Mouse (Mus musculus) embryo, embryonic 11.5 days (tissue): ENCODE data around the gene 1700069L16Rik.

ENCODE experiments used
- DNase-seq: peaks from one replicate; pipeline ENCODE4 v3.0.0-alpha.2; 2012; ENCODE audit warnings: low read depth, low spot score

The 1700069L16Rik gene

GRCm38 (mm10) chr5:113690069-113690548, 34.5 kb downstream of the 1700069L16Rik start:
- DNase-seq, result no peak

GRCm38 (mm10) chr5:113687514-113687913, 37.1 kb downstream of the 1700069L16Rik start:
- no peak for DNase-seq

- DNase-seq, result no peak
Observed at GRCm38 (mm10) chr5:113685471-113685870, 39.1 kb downstream of the 1700069L16Rik start.

GRCm38 (mm10) chr5:113683246-113683645, 41.3 kb downstream of the 1700069L16Rik start:
- DNase-seq, result no peak

GRCm38 (mm10) chr5:113682472-113682871, 42.1 kb downstream of the 1700069L16Rik start:
- no peak for DNase-seq

- DNase-seq, result no peak
Observed at GRCm38 (mm10) chr5:113681219-113681618, 43.4 kb downstream of the 1700069L16Rik start.

GRCm38 (mm10) chr5:113679509-113679908, 45.1 kb downstream of the 1700069L16Rik start:
- DNase-seq, result no peak

- no peak for DNase-seq
Observed at GRCm38 (mm10) chr5:113678743-113679452, 45.7 kb downstream of the 1700069L16Rik start.

- DNase-seq, result no peak
Observed at GRCm38 (mm10) chr5:113677541-113677940, 47.0 kb downstream of the 1700069L16Rik start.

GRCm38 (mm10) chr5:113674851-113675250, 49.7 kb downstream of the 1700069L16Rik start:
- DNase-seq, result no peak

GRCm38 (mm10) chr5:113672456-113672855, 52.1 kb downstream of the 1700069L16Rik start:
- no peak for DNase-seq

- no peak for DNase-seq
Observed at GRCm38 (mm10) chr5:113670597-113670996, 54.0 kb downstream of the 1700069L16Rik start.

- no peak for DNase-seq
Observed at GRCm38 (mm10) chr5:113670110-113670509, 54.5 kb downstream of the 1700069L16Rik start.

- DNase-seq, result no peak
Observed at GRCm38 (mm10) chr5:113664629-113665195, 59.9 kb downstream of the 1700069L16Rik start.

- DNase-seq, result no peak
Observed at GRCm38 (mm10) chr5:113664127-113664526, 60.4 kb downstream of the 1700069L16Rik start.

- no peak for DNase-seq
Observed at GRCm38 (mm10) chr5:113660872-113661271, 63.7 kb downstream of the 1700069L16Rik start.

- no peak for DNase-seq
Observed at GRCm38 (mm10) chr5:113654821-113655220, 69.8 kb downstream of the 1700069L16Rik start.

- DNase-seq, result no peak
Observed at GRCm38 (mm10) chr5:113654206-113654605, 70.4 kb downstream of the 1700069L16Rik start.

- DNase-seq, result no peak
Observed at GRCm38 (mm10) chr5:113652215-113652614, 72.4 kb downstream of the 1700069L16Rik start.

GRCm38 (mm10) chr5:113650035-113650865, 74.3 kb downstream of the 1700069L16Rik start, which contains the start of gene Cmklr1:
Gene Cmklr1 (minus strand): TSS chr5:113650426.
- no peak for DNase-seq

- no peak for DNase-seq
Observed at GRCm38 (mm10) chr5:113648647-113649211, 75.8 kb downstream of the 1700069L16Rik start.

- DNase-seq, result no peak
Observed at GRCm38 (mm10) chr5:113647141-113647540, 77.4 kb downstream of the 1700069L16Rik start.
